Mouse (Mus musculus) kidney, postnatal 14 days (tissue): ENCODE data around the gene Ncf2.
"Not testable (repeated sequence)": the region's sequence is repeated elsewhere in the genome, so short reads cannot be mapped to it uniquely, and the experiment has no call there.

Experiments
- DNase-seq: peaks from one replicate; pipeline ENCODE4 v3.0.0; 2022; ENCODE audit warnings: mixed read lengths

The Ncf2 gene

GRCm38 (mm10) chr1:152799897-152800296 is at the start of gene Ncf2:
Ncf2 (plus strand) TSS chr1:152800194.
- peak; percentile 55 for DNase-seq

- peak; percentile 24 for DNase-seq
Measured at GRCm38 (mm10) chr1:152750312-152750965, 49.6 kb upstream of the Ncf2 start, which contains the start of gene Apobec4. Apobec4 (plus strand) TSS chr1:152750551.

- no peak for DNase-seq
Measured at GRCm38 (mm10) chr1:152761791-152762190, 38.2 kb upstream of the Ncf2 start.

GRCm38 (mm10) chr1:152766032-152766772 is 33.8 kb upstream of the Ncf2 start, which contains the start of the genes Rgl1 and Arpc5:
Rgl1 (minus strand) TSS chr1:152766351.
Arpc5 (plus strand) TSS chr1:152766542.
- peak; percentile 98 for DNase-seq

- DNase-seq = no peak
Measured at GRCm38 (mm10) chr1:152766804-152767748, 32.9 kb upstream of the Ncf2 start.

- peak; percentile 89 for DNase-seq
Measured at GRCm38 (mm10) chr1:152767749-152768488, 32.1 kb upstream of the Ncf2 start.

GRCm38 (mm10) chr1:152771016-152771415 is 29.0 kb upstream of the Ncf2 start:
- DNase-seq = no peak

GRCm38 (mm10) chr1:152774601-152775000 is 25.4 kb upstream of the Ncf2 start:
- not testable (repeated sequence) for DNase-seq

GRCm38 (mm10) chr1:152779071-152779737 is 20.8 kb upstream of the Ncf2 start:
- DNase-seq = peak; percentile 77

- DNase-seq = no peak
Measured at GRCm38 (mm10) chr1:152784620-152785019, 15.4 kb upstream of the Ncf2 start.

GRCm38 (mm10) chr1:152785446-152785845 is 14.5 kb upstream of the Ncf2 start:
- not testable (repeated sequence) for DNase-seq

GRCm38 (mm10) chr1:152786953-152787352 is 13.0 kb upstream of the Ncf2 start:
- no peak for DNase-seq

- DNase-seq = no peak
Measured at GRCm38 (mm10) chr1:152788121-152788660, 11.8 kb upstream of the Ncf2 start.

- peak; percentile 66 for DNase-seq
Measured at GRCm38 (mm10) chr1:152790254-152790653, 9.7 kb upstream of the Ncf2 start.

- no peak for DNase-seq
Measured at GRCm38 (mm10) chr1:152790821-152791220, 9.2 kb upstream of the Ncf2 start.

GRCm38 (mm10) chr1:152791269-152791668 is 8.7 kb upstream of the Ncf2 start:
- no peak for DNase-seq

- DNase-seq = no peak
Measured at GRCm38 (mm10) chr1:152792736-152793494, 7.1 kb upstream of the Ncf2 start.

- DNase-seq = no peak
Measured at GRCm38 (mm10) chr1:152793495-152794130, 6.4 kb upstream of the Ncf2 start.

GRCm38 (mm10) chr1:152795688-152796255 is 4.2 kb upstream of the Ncf2 start:
- no peak for DNase-seq
